Mouse (Mus musculus) embryo, embryonic 10 days (tissue): ENCODE measurements at regions not wholly inside any gene's neighbourhood (a gene's known extent, or its start where the extent isn't known, plus 50 kb on each side); places are given as distances from the start of the nearest gene placed in this dataset.

Source experiments
- DNase-seq: peaks from one replicate; pipeline ENCODE4 v3.0.0-alpha.2; 2015; ENCODE audit warnings: low spot score

DNA sequence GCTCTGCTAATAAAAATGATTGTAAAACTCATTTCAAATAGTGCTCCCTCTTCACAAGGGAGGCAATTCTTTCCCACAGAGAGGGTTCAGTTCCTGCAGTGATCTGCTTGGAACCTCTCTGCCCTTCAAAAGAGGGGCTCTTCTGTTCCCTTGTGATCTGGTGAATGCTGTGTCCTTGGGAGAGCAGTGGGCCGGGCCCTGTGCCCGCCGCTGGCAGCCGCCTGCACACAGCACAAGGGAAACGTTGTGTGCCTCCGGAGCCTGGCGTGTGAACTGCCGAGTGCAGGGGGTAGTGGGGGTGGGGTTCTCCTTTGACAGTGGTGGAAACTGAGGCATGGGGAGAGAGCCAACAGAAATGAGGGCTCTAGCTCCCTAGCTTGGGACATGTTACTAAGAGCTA, 54.4 kb upstream of the Csrp1 start:
- DNase-seq, result no peak

- peak; percentile 63 for DNase-seq
Measured at GRCm38 (mm10) chr1:135668331-135668730, 51.5 kb upstream of the Csrp1 start.

GRCm38 (mm10) chr1:135668951-135669350, 50.9 kb upstream of the Csrp1 start:
- DNase-seq, result no peak

- no peak for DNase-seq
Measured at GRCm38 (mm10) chr1:135669803-135670202, 50.1 kb upstream of the Csrp1 start.
